Mouse (Mus musculus): ENCODE results near the gene Pklr. TPM values are rescaled to one million over a fixed set of nuclear protein-coding genes. Genes with fewer than 3 reads are reported as not detected.
"Not testable (repeated sequence)": the region's sequence is repeated elsewhere in the genome, so short reads cannot be mapped to it uniquely, and the experiment has no call there.

Pklr gene
- polyA plus RNA-seq, 1 experiment from 2014 or later = not detected

DNA sequence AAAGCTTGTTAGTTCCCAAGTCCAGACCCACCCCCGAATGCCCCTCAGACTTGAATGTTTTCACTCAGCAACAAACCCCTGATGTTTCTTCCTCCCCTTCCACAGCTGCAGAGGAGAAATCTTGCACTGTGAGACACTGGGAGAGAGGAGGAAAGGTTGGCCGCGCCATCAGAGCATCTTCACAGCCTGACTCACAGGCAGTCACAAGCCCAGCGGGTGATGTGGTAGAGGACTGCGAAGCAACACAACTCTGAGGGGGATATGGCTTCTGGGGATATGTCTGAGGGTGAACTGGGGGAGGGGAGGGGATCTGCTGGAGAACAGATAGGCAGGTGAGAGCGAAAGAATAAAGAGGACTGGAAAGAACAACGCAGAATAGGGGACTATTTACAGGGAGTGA lies 22.7 kb downstream of the Pklr start:
- H3K36me3 ChIP-seq (ENCODE audit: control insufficient read depth, insufficient read depth, low read length) = no peaks in the 10 kb centered on the region

DNA sequence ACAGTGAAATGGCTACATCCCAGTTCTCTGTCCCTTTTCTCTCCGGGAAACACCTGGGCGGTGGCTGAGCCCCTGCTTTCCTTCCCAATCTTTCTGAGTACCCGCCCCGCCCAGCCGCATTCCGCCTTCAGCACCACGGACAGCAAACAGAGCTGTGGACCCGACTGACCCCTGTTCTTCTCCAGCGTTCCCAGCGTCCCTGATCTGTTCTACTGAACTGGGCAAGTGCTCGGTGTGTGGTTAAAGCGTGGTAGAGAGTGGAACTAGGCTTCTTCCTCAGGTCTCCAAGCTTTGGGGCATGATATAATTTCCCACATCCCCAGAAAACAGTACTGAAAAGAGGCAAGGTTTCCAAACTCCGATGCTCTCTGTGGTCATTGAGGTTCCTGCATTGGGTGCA lies 23.3 kb downstream of the Pklr start:
- no peak overlapping the region for H3K27ac ChIP-seq (replicated peaks in 1 of 2; ENCODE audit: control insufficient read depth in 1 of 2, insufficient read depth in 1 of 2, low read depth in 2 of 2, low read length in 2 of 2)
- under 1% methylated on average over 13 of the region's 13 CpGs for WGBS
- H3K4me2 ChIP-seq (ENCODE audit: low read length) = peak overlapping the region; percentile 90
- no peaks in the 10 kb centered on the region for H3K36me3 ChIP-seq (ENCODE audit: control insufficient read depth, insufficient read depth, low read length)
- H3K4me3 ChIP-seq (ENCODE audit: control insufficient read depth in 1 of 2, insufficient read depth in 1 of 2, low read depth in 1 of 2, low read length in 2 of 2) = peak overlapping the region; percentile 52
- no peaks in the 10 kb centered on the region for H3K9me3 ChIP-seq (ENCODE audit: control insufficient read depth, low read length)
- no peak overlapping the region for H3K9ac ChIP-seq (ENCODE audit: low read length)
- peaks cover 16% of the 10 kb centered on the region for H3K27me3 ChIP-seq (ENCODE audit: control insufficient read depth, insufficient read depth, low read length)
- peaks cover 2 to 12% of the 10 kb centered on the region in 2 experiments for H3K4me1 ChIP-seq (ENCODE audit: control insufficient read depth in 2 of 2, insufficient read depth in 2 of 2, low read length in 2 of 2)
- no peak for ATAC-seq (ENCODE audit: insufficient number of reproducible peaks, insufficient read depth, low FRiP score, low read depth)

More for the DNA sequence above, 22.7 kb downstream of the Pklr start:
- H3K4me1 ChIP-seq (ENCODE audit: control insufficient read depth in 2 of 2, insufficient read depth in 2 of 2, low read length in 2 of 2) = peaks cover under 1 to 6% of the 10 kb centered on the region in 2 experiments
- 13% methylated on average over 7 of the region's 7 CpGs for WGBS
- H3K4me2 ChIP-seq (ENCODE audit: low read length) = no peak overlapping the region
- peaks cover 16% of the 10 kb centered on the region for H3K27me3 ChIP-seq (ENCODE audit: control insufficient read depth, insufficient read depth, low read length)
- no peaks in the 10 kb centered on the region for H3K9me3 ChIP-seq (ENCODE audit: control insufficient read depth, low read length)
- no peak overlapping the region for H3K4me3 ChIP-seq (ENCODE audit: control insufficient read depth in 1 of 2, insufficient read depth in 1 of 2, low read depth in 1 of 2, low read length in 2 of 2)
- no peak overlapping the region for H3K27ac ChIP-seq (replicated peaks in 1 of 2; ENCODE audit: control insufficient read depth in 1 of 2, insufficient read depth in 1 of 2, low read depth in 2 of 2, low read length in 2 of 2)
- ATAC-seq (ENCODE audit: insufficient number of reproducible peaks, insufficient read depth, low FRiP score, low read depth) = no peak
- H3K9ac ChIP-seq (ENCODE audit: low read length) = no peak overlapping the region

DNA sequence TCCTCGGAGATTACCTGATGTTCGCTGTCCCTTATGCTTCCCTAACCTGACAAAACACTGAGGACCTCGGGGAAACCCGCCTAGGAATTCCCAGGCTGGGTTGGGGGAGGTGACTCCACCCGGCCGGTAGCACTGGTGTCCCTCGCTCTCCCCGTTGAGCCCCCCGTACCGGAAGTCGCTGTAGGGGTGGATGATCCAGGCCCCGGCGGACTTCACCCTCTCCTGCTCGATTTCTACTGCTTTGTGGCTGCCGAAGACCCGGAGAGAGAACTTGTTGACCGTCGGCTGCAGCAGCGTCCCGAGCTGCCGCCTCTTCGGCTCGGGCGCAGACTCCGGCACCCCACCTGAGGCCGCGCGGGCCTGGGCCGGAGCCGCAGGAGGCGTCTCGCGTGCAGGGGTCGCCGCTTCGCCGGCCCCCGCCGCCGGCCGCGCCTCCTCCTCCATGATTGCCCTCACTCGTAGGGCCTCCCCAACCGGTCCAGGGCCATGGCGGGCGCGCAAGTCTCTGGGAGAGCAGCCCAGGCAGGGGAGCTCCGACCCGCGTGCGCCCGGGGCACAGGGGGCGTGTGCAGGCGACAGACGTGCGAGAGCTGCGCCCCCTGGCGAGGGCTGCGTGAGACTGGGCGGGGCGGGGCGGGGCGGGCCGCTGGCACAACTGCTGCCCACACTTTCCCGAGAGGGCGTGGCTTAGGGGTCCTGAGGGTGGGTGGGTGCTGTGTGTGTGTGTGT lies 23.8 kb downstream of the Pklr start, which contains the start of gene Hcn3:
Gene Hcn3 (minus strand): TSS at position 581 of the 729 bp plus-strand sequence.
- no peaks in the 10 kb centered on the region for H3K36me3 ChIP-seq (ENCODE audit: control insufficient read depth, insufficient read depth, low read length)
- ATAC-seq (ENCODE audit: insufficient number of reproducible peaks, insufficient read depth, low FRiP score, low read depth) = peak; percentile 57
- no peaks in the 10 kb centered on the region for H3K9me3 ChIP-seq (ENCODE audit: control insufficient read depth, low read length)
- peaks cover 2 to 12% of the 10 kb centered on the region in 2 experiments for H3K4me1 ChIP-seq (ENCODE audit: control insufficient read depth in 2 of 2, insufficient read depth in 2 of 2, low read length in 2 of 2)
- no peak within 1 kb of the TSS for H3K27ac ChIP-seq (replicated peaks in 1 of 2; ENCODE audit: control insufficient read depth in 1 of 2, insufficient read depth in 1 of 2, low read depth in 2 of 2, low read length in 2 of 2)
- peak within 1 kb of the TSS; percentile 52 for H3K4me3 ChIP-seq (ENCODE audit: control insufficient read depth in 1 of 2, insufficient read depth in 1 of 2, low read depth in 1 of 2, low read length in 2 of 2)
- H3K4me2 ChIP-seq (ENCODE audit: low read length) = peak within 1 kb of the TSS; percentile 90
- peak within 1 kb of the TSS; percentile 53; the same call in 1 of the 2 replicates for H3K9ac ChIP-seq (ENCODE audit: low read length)
- H3K27me3 ChIP-seq (ENCODE audit: control insufficient read depth, insufficient read depth, low read length) = peaks cover 16% of the 10 kb centered on the region
- under 1% methylated on average over 60 of the region's 66 CpGs for WGBS

DNA sequence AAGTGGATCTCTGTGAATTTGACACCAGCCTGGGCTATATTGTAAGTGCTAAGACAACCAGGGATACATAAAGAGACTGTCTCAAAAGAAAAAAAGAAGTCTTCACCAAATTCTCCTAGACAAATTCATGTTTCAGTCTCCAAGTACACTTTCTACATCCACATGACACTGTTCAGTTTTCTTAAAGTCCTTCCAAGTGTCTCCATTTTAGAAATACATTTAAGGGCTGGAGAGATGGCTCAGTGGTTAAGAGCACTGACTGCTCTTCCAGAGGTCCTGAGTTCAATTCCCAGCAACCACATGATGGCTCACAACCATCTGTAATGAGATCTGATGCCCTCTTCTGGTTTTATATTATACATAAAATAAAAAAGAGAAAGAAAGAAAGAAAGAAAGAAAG lies 25.3 kb downstream of the Pklr start:
- H3K36me3 ChIP-seq (ENCODE audit: control insufficient read depth, insufficient read depth, low read length); H3K4me3 ChIP-seq (ENCODE audit: control insufficient read depth in 1 of 2, insufficient read depth in 1 of 2, low read depth in 1 of 2, low read length in 2 of 2); ATAC-seq (ENCODE audit: insufficient number of reproducible peaks, insufficient read depth, low FRiP score, low read depth); H3K4me2 ChIP-seq (ENCODE audit: low read length); H3K27ac ChIP-seq (replicated peaks in 1 of 2; ENCODE audit: control insufficient read depth in 1 of 2, insufficient read depth in 1 of 2, low read depth in 2 of 2, low read length in 2 of 2); H3K9ac ChIP-seq (ENCODE audit: low read length); H3K9me3 ChIP-seq (ENCODE audit: control insufficient read depth, low read length): not testable (repeated sequence)
- Histone ChIP-seq H3K4me1 (ENCODE audit: control insufficient read depth in 2 of 2, insufficient read depth in 2 of 2, low read length in 2 of 2) (peaks cover 4 to 22% of the 10 kb centered on the region in 2 experiments), H3K27me3 (ENCODE audit: control insufficient read depth, insufficient read depth, low read length) (peaks cover 16% of the 10 kb centered on the region)

DNA sequence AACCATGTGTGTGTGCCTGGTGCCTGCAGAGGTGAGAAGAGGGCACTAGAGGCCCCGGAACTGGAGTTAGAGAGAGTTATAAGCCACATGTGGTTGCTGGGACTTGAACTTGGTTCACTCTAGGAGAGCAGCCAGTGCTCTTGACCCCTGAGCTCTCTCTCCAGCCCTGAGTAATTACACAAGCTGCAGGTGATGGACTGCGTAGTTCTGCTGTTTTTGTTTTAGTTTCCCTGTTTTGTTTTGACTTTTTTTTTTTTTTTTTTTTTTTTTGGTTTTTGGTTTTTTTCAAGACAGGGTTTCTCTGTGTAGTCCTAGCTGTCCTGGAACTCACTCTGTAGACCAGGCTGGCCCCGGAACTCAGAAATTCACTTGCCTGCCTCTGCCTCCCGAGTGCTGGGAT lies 25.8 kb downstream of the Pklr start:
- peaks cover 4 to 22% of the 10 kb centered on the region in 2 experiments for H3K4me1 ChIP-seq (ENCODE audit: control insufficient read depth in 2 of 2, insufficient read depth in 2 of 2, low read length in 2 of 2)
- WGBS = 78% methylated on average over 4 of the region's 4 CpGs
- no peak overlapping the region for H3K27ac ChIP-seq (replicated peaks in 1 of 2; ENCODE audit: control insufficient read depth in 1 of 2, insufficient read depth in 1 of 2, low read depth in 2 of 2, low read length in 2 of 2)
- H3K4me2 ChIP-seq (ENCODE audit: low read length) = no peak overlapping the region
- no peaks in the 10 kb centered on the region for H3K9me3 ChIP-seq (ENCODE audit: control insufficient read depth, low read length)
- H3K4me3 ChIP-seq (ENCODE audit: control insufficient read depth in 1 of 2, insufficient read depth in 1 of 2, low read depth in 1 of 2, low read length in 2 of 2) = no peak overlapping the region
- H3K36me3 ChIP-seq (ENCODE audit: control insufficient read depth, insufficient read depth, low read length) = peaks cover 4% of the 10 kb centered on the region; the same call in 1 of the 2 replicates
- no peak for ATAC-seq (ENCODE audit: insufficient number of reproducible peaks, insufficient read depth, low FRiP score, low read depth)
- no peak overlapping the region for H3K9ac ChIP-seq (ENCODE audit: low read length)
- H3K27me3 ChIP-seq (ENCODE audit: control insufficient read depth, insufficient read depth, low read length) = peaks cover 16% of the 10 kb centered on the region

DNA sequence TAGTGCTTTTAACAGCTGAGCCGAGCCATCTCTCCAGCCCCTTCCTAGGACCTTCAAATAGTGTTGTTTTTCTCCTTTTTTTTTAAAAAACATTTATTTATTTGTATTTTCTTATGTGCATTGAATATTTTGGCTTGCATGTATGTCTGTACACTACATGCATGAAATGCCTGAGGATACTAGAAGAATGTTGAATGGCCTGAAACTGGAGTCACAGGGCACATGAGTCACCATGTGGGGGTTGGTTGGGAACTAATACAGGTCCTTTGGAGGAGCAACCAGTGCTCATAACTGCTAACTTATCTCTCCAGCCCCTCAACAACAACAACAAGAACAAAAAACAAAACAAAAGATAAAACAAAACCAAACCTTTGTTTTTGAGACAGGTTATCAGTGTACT lies 27.2 kb downstream of the Pklr start:
- H3K4me3 ChIP-seq (ENCODE audit: control insufficient read depth in 1 of 2, insufficient read depth in 1 of 2, low read depth in 1 of 2, low read length in 2 of 2) = no peak overlapping the region
- no peak for ATAC-seq (ENCODE audit: insufficient number of reproducible peaks, insufficient read depth, low FRiP score, low read depth)
- no peaks in the 10 kb centered on the region for H3K9me3 ChIP-seq (ENCODE audit: control insufficient read depth, low read length)

DNA sequence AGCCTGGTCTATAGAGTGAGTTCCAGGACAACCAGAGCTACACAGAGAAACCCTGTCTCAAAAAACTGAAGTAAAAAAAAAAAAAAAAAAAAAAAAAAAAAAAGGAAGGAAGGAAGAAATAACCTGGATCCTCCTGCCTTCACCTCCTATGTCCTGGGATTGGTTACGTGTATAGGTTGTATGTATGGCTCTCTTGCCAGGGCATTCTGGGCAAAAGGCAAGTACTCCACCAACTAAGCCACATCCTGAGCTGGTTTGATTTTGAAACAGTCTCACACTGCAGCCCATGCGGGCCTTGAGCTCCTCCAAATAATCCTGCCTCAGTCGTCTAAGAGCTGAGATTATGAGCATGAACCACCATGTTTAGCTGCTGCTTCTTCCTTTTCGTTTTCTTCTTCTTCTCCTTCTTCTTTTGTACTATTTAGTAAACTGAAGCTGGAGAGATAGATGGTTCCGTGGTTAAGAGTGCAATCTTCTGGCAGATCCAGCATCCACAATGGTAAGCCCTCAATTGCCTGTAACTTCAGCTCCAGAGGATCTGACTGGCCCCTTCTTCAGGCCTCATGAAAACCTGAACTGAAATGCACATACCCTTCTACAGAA lies 27.8 kb downstream of the Pklr start:
- no peak for ATAC-seq (ENCODE audit: insufficient number of reproducible peaks, insufficient read depth, low FRiP score, low read depth)
- Histone ChIP-seq H3K4me3 (ENCODE audit: control insufficient read depth in 1 of 2, insufficient read depth in 1 of 2, low read depth in 1 of 2, low read length in 2 of 2) (peak overlapping the region in 1 of 2 experiments; percentile 61; a peak in 1 of 4 replicates), H3K4me2 (ENCODE audit: low read length) (peak overlapping the region; percentile 83), H3K9me3 (ENCODE audit: control insufficient read depth, low read length) (no peaks in the 10 kb centered on the region), H3K27ac (replicated peaks in 1 of 2; ENCODE audit: control insufficient read depth in 1 of 2, insufficient read depth in 1 of 2, low read depth in 2 of 2, low read length in 2 of 2) (peak overlapping the region in 1 of 2 experiments; percentile 92; a peak in 1 of 4 replicates), H3K9ac (ENCODE audit: low read length) (peak overlapping the region; percentile 88), H3K4me1 (ENCODE audit: control insufficient read depth in 2 of 2, insufficient read depth in 2 of 2, low read length in 2 of 2) (peaks cover 4 to 22% of the 10 kb centered on the region in 2 experiments), H3K27me3 (ENCODE audit: control insufficient read depth, insufficient read depth, low read length) (peaks cover 7% of the 10 kb centered on the region), H3K36me3 (ENCODE audit: control insufficient read depth, insufficient read depth, low read length) (peaks cover 23% of the 10 kb centered on the region)
- WGBS = 70% methylated on average over 5 of the region's 5 CpGs

More for the DNA sequence above, 27.2 kb downstream of the Pklr start:
- Histone ChIP-seq H3K27ac (replicated peaks in 1 of 2; ENCODE audit: control insufficient read depth in 1 of 2, insufficient read depth in 1 of 2, low read depth in 2 of 2, low read length in 2 of 2) (no peak overlapping the region), H3K27me3 (ENCODE audit: control insufficient read depth, insufficient read depth, low read length) (peaks cover 13% of the 10 kb centered on the region), H3K4me1 (ENCODE audit: control insufficient read depth in 2 of 2, insufficient read depth in 2 of 2, low read length in 2 of 2) (peaks cover 4 to 22% of the 10 kb centered on the region in 2 experiments), H3K9ac (ENCODE audit: low read length) (no peak overlapping the region), H3K4me2 (ENCODE audit: low read length) (no peak overlapping the region), H3K36me3 (ENCODE audit: control insufficient read depth, insufficient read depth, low read length) (peaks cover 17% of the 10 kb centered on the region)
- 64% methylated on average over 1 of the region's 1 CpGs for WGBS

All from heart, embryonic 14.5 days (tissue).